Mouse (Mus musculus): ENCODE measurements around the gene Ptprm. TPM values are rescaled to one million over a fixed set of nuclear protein-coding genes. Genes with fewer than 3 reads are reported as not detected.

Ptprm gene
- 18.3 and 20.7 TPM in 2 replicates for polyA plus RNA-seq (2012; rRNA removed)

DNA sequence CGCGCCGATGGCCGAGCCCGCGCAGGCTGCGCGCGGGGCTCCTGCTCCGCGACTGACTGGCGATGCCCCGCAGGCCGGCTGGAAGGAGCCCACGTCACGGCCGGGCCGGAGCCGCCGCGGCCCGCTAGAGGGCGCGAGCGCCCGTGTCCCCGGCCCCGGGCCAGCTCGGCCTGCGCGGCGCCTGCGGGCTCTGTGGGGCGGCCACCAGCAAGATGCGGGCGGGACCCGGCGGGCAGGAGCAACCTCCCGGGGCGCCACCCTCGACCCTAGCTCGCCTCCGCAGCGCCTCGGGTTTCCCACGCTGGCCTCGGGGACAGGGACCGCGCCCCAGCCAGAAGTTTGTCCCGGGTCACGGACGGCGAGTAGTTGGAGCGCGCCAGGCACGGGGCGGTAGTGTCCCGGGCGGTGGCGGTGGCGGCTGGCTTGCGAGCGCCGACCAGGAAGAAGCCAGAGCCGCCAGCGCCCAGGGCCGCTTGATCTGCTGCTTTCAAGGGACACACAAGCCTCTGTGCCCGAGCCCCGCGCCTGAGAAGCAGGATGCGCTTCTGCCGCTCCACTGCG, at the start of gene Ptprm:
Ptprm (minus strand) TSS at position 7 of the 561 bp plus-strand sequence.

Data from central nervous system, embryonic 18 days (tissue).